Mouse (Mus musculus) ES-E14 (cell line): ENCODE results near the gene Grasp.

Experiments
- CHD2 ChIP-seq: IDR thresholded peaks from 2 replicates; pipeline ENCODE4 v1.6.1; 2014; ENCODE audit warnings: mild to moderate bottlenecking, low read depth, low read length, inconsistent platforms
- HCFC1 ChIP-seq: IDR thresholded peaks from 2 replicates; pipeline ENCODE4 v1.6.1; 2012; ENCODE audit warnings: low read length, inconsistent platforms, borderline replicate concordance; ENCODE audit not compliant: insufficient read depth
- MAFK ChIP-seq: IDR thresholded peaks from 2 replicates; pipeline ENCODE4 v1.6.1; 2014; ENCODE audit warnings: mild to moderate bottlenecking, low read depth, low read length, inconsistent platforms; ENCODE audit not compliant: insufficient read depth

- no peak for TF ChIP-seq CHD2
- no peak for TF ChIP-seq MAFK
- no peak for TF ChIP-seq HCFC1
These were observed 23.2 kb upstream of the Grasp start for GRCm38 (mm10) chr15:101200777-101201295.
